Mouse (Mus musculus): ENCODE measurements around the gene Dst.

Dst gene

GRCm38 (mm10) chr1:34174961-34175360 is 266.9 kb downstream of the Dst start:
- no peak for DNase-seq (ENCODE audit: low read depth, low spot score)

GRCm38 (mm10) chr1:34178022-34178727 is 270.1 kb downstream of the Dst start:
- no peak for DNase-seq (ENCODE audit: low read depth, low spot score)

GRCm38 (mm10) chr1:34179756-34180155 is 271.7 kb downstream of the Dst start:
- DNase-seq (ENCODE audit: low read depth, low spot score), result no peak

- no peak for DNase-seq (ENCODE audit: low read depth, low spot score)
Measured at GRCm38 (mm10) chr1:34182406-34183249, 274.6 kb downstream of the Dst start.

GRCm38 (mm10) chr1:34183250-34183926 is 275.4 kb downstream of the Dst start:
- DNase-seq (ENCODE audit: low read depth, low spot score), result no peak

- DNase-seq (ENCODE audit: low read depth, low spot score), result no peak
Measured at GRCm38 (mm10) chr1:34184266-34184665, 276.2 kb downstream of the Dst start.

- no peak for DNase-seq (ENCODE audit: low read depth, low spot score)
Measured at GRCm38 (mm10) chr1:34186033-34186432, 278.0 kb downstream of the Dst start.

GRCm38 (mm10) chr1:34187501-34187900 is 279.5 kb downstream of the Dst start:
- no peak for DNase-seq (ENCODE audit: low read depth, low spot score)

GRCm38 (mm10) chr1:34188721-34189236 is 280.8 kb downstream of the Dst start:
- no peak for DNase-seq (ENCODE audit: low read depth, low spot score)

GRCm38 (mm10) chr1:34189318-34189717 is 281.3 kb downstream of the Dst start:
- no peak for DNase-seq (ENCODE audit: low read depth, low spot score)

- no peak for DNase-seq (ENCODE audit: low read depth, low spot score)
Measured at GRCm38 (mm10) chr1:34189970-34190369, 281.9 kb downstream of the Dst start.

GRCm38 (mm10) chr1:34192174-34192573 is 284.1 kb downstream of the Dst start:
- no peak for DNase-seq (ENCODE audit: low read depth, low spot score)

GRCm38 (mm10) chr1:34200791-34201190 is 292.8 kb downstream of the Dst start:
- DNase-seq (ENCODE audit: low read depth, low spot score), result no peak

- no peak for DNase-seq (ENCODE audit: low read depth, low spot score)
Measured at GRCm38 (mm10) chr1:34201483-34201882, 293.5 kb downstream of the Dst start.

- no peak for DNase-seq (ENCODE audit: low read depth, low spot score)
Measured at GRCm38 (mm10) chr1:34211704-34212103, 303.7 kb downstream of the Dst start.

GRCm38 (mm10) chr1:34216456-34216855 is 308.4 kb downstream of the Dst start:
- no peak for DNase-seq (ENCODE audit: low read depth, low spot score)

- no peak for DNase-seq (ENCODE audit: low read depth, low spot score)
Measured at GRCm38 (mm10) chr1:34218323-34218722, 310.3 kb downstream of the Dst start.

GRCm38 (mm10) chr1:34218801-34219200 is 310.8 kb downstream of the Dst start:
- DNase-seq (ENCODE audit: low read depth, low spot score), result no peak

GRCm38 (mm10) chr1:34220094-34220601 is 312.1 kb downstream of the Dst start:
- no peak for DNase-seq (ENCODE audit: low read depth, low spot score)

GRCm38 (mm10) chr1:34223866-34224265 is 315.8 kb downstream of the Dst start:
- DNase-seq (ENCODE audit: low read depth, low spot score), result no peak

GRCm38 (mm10) chr1:34227676-34228075 is 319.7 kb downstream of the Dst start:
- no peak for DNase-seq (ENCODE audit: low read depth, low spot score)

GRCm38 (mm10) chr1:34231041-34231440 is 323.0 kb downstream of the Dst start:
- DNase-seq (ENCODE audit: low read depth, low spot score), result no peak
